Mouse (Mus musculus): ENCODE data around the gene Gpr153.
"Not testable (repeated sequence)": the region's sequence is repeated elsewhere in the genome, so short reads cannot be mapped to it uniquely, and the experiment has no call there.

Gene Gpr153

DNA sequence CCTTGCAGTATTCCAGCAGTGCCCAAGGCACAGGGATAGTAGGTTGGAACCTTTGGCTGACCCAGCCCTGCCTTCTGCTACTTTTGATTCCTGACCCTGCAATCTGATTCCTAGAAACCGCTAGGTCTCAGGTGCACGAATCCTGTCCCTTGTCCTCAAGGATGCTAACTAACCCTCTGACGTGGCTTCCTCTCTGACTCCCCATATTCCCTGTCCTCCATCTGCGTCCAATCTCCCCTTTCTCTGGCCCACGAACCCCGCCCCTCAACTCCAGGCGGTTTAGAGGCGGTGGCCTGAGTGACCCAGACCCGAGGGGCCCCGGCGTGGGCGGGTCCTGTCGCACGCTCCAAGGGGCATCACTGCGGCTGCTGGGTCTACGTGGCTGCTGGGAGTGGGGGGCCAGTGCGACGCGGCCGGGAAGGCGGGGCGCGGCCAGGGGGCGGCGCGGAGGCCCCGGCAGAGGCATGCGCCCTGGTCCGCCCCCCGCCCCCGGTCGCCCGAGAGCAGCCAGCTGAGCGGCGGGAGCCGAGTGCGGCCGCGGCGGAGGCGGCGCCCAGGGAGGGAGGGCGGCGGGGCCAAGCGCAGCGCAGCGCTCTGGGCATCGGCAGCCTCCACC, at the start of gene Gpr153:
Gpr153 (plus strand) TSS at position 612 of the 616 bp plus-strand sequence.
- DNase-seq (ENCODE audit: low read depth) = no peak

DNA sequence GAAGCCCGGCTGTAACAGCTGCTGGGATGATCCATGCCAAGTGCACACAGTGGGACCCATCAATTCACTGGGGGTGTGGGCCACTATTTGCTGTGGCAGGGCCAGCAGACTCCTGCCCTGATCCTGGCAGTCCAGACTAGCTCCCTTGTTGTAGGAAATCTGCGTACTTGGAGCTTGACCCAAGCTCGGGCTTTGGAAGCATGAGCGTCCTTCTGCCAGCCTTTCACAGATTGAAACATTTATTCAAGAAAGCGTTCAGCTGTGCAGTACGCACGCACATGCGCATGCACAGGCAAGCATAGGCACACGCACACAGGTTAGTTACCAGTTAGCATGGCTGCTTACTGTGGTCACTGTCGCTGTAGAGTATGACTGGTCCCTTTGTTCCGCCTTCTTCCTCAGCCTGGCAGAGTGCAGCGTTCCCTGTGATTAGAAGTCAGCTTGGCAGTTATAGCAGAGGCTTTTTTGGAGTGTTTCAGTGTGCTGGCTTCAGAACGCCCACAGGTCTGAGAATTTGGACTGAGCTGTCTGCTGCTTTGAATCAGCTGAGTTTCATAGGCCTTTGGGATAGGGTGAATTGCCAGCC, 47.0 kb upstream of the Gpr153 start:
- no peak for DNase-seq (ENCODE audit: low read depth)

- DNase-seq (ENCODE audit: low read depth) = no peak
These were observed 46.1 kb upstream of the Gpr153 start for GRCm38 (mm10) chr4:152227749-152228527.

DNA sequence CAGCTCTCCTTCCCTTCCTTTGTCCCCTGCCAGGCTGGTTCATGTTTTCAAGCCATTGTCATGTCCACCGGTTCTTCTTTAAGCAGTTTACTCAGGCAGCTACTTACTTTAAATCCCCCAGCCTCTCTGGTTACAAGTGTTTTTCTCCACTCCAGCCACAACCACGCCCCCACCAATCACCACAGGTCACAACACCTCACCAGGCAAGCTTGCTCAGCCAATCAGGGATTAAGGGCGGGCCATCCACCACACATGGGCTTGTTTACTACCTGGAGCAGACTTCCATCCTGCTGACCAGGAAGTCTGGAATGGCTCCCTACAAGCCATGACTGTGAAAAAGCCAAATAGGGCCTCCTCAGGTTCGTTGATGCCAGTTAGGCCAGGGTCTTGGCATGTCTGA, 43.7 kb upstream of the Gpr153 start:
- not testable (repeated sequence) for DNase-seq (ENCODE audit: low read depth)

DNA sequence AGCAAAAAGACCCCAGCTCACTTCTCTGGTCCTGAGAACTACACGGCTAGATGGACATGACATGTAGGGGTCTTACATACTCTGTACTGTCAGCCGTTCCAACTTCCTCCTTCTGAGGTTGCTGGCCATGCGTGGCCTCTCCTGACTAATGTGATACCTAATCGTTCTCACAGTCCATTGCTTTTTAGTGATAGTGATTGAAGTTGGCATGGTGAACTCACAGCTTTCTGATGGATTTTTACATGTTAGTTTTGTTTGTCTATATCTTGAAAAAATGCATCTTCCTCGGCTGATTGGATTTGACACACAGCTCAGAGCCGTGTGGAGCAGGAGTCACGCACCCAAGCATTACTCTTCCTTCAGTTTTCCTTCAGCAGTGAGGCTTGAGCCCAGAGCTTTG, 42.7 kb upstream of the Gpr153 start:
- DNase-seq (ENCODE audit: low read depth) = no peak

DNA sequence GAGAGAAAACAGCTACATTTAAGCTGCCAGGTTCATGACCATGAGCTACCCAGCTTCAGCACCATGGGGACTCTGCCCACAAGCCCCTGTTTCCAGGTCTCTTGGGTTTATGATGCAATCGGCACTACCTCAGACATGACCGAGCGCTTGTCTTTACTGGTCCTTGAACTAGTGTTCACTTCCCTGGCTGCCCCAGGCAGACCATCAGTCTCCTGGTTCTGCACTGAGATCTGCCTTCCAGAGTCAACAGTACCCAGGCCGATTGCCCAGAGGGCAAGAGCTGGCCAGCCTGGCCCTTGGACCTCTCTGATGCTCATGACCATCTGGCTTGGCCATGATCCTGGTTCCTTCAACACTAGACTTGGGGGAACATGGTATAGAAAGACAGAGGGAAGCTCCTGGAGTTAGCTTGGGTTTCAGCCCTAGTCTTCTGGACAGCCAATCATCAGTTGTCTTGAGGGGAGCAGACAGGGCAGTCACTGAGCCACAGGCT, 41.6 kb upstream of the Gpr153 start:
- DNase-seq (ENCODE audit: low read depth) = no peak

- no peak for DNase-seq (ENCODE audit: low read depth)
These were observed 34.1 kb upstream of the Gpr153 start for GRCm38 (mm10) chr4:152239974-152240373.

DNA sequence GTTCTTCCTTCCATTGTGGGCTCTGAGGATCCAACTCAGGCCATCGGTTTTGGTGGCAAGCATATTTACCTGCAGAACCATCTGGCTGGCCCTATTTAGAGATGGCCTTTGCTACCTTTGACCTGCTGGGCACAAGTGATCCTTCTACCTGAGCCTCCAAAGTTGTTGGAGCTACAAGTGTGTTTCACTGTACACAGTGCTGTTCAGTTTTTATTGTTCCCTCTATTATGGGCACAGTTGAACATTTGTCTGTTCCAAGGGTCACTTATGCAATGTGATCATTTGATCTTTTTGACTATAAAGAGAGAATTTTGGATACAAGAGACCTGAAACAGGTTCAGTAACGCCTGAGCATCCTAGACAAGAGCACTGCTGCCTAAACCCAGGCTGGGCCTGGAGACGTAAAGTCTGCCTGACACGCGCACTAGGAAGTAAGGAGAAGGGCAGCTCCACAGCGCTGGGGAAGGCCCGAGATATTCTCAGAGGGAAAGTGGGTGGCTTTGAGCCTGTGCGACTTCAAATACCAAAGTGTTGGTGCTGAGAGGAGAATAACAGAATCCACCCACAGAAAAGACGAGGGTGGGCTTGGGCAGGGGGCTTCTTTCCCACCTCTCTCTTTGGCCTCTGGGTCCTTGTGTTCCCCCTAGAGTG, 30.7 kb upstream of the Gpr153 start:
- no peak for DNase-seq (ENCODE audit: low read depth)

GRCm38 (mm10) chr4:152243969-152244368, 30.1 kb upstream of the Gpr153 start:
- no peak for DNase-seq (ENCODE audit: low read depth)

DNA sequence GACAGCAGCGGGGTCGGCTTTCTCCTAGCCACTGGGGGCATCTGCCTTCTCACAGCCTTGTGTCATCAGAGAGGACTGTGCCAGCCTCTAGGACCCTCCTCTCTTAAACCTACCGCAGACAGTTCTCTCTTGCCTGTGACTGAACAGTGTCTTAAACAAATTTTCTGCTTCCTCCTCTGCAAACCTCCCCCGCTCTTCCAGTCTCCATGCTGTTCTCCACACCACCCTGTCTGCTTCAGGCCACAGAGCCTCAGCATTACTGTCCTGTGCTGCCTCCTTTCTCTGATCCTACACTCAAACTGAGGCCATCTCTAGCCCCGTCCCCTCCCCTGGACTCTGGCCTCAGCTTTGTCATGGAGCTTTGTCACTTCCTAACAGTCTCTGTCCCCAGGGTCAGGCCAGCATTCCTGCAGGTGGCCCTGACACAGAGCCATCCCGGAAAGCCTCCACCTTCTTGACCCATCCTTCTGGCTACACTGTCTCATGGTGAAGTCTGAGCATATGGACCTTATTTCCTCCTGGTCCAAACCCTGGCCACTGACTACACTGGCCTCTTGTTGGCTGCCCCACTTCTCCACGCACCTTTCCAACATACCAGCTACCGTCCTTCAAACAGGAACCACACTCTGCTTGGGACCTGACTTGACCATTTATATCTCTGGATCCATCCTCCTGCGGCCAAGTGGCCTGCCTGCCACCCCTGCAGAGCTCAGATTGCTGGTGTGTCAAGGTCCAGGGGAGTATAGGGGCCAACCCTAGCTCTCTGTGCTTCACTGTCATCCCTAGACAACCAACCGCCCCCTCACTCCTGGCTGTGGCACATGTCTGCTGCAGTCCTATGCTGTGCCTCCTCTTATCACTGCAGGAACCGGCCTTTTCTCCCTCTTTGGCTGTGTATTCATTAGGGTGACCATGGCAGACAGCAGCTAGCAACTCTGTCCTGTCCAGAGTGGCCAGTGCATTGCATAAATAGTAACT, 29.2 kb upstream of the Gpr153 start:
- no peak for DNase-seq (ENCODE audit: low read depth)

DNA sequence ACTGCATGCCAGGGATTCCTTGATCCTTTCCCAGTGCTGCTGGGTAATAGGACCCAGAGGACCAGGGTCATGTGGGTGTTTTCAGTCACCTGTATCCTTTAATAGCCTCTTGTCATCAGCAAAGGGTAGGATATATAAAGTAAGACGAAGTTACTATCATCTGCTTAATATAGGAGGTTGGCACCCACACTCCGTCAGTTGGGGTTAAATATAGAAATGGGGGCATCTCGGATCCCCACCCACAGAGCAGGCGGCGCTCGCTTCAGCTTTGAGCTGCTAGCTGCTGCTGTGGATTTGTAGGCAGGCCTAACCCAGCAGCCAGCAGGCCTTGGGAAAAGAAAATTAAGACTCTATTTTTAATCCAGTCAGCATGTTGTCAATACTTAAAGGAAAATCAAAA, 28.0 kb upstream of the Gpr153 start:
- DNase-seq (ENCODE audit: low read depth) = no peak

DNA sequence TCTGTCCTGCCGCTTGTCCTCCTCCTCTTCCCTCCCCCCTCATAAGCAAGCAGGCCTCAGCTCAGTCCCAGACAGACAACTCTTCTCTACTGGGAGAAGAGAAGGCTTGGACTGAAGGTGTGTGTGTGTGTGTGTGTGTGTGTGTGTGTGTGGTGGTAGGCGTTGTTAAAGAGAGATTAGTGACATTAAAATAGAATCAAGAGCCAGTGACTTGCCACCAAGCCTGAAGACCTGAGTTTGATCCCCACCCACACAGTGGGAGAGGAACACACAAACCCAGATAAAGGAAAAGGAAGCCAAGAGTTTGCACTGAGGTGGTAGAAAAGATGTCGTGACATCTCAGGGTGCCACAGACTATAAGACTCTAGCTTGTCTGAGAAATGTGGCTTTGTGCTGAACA, 26.8 kb upstream of the Gpr153 start:
- DNase-seq (ENCODE audit: low read depth) = no peak

DNA sequence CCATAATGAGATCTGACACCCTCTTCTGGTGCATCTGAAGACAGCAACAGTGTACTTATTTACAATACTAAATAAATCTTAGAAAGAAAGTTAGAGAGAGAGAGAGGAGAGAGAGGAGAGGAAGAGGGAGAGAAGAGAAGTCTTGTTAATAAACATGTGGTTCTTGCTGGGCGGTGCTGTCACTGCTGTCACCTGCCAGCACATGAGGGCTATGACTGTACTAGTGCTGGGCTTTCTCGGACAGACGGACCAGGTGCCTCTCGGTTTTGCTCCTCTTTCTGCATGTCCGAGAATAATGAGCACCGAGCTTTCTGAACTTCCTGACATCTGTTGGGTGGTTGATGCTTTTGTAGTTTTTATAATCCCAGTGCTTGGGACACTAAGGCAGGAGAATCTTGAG, 23.4 kb upstream of the Gpr153 start:
- no peak for DNase-seq (ENCODE audit: low read depth)

DNA sequence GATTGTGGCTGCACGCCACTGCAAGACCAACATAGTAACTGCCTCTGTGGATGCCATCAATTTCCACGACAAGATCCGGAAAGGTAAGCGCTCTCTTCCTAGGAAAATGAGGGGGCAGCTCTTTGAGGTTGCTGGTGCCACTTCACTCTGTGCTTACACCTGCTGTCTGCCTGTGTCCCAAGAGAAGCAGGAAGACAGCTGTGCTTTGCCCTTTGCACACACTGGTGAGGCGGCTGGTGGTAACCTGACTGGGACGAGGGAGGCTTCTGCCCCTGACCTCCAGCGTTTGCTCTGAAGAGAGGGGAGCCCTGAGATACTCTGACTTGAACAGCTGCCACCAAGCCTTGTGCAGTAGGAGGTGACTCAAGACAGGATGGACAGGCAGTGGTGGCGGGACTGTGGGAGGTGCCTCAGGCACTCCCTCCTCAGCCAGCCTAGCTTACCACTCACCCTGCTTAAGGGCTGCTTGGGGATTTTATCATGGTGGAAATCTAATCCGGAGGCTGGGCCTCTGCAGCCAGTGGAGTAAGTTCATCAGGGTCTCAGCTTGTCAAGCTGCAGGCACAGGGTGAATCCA, 20.8 kb upstream of the Gpr153 start:
- no peak for DNase-seq (ENCODE audit: low read depth)

GRCm38 (mm10) chr4:152257070-152257469, 17.0 kb upstream of the Gpr153 start:
- DNase-seq (ENCODE audit: low read depth) = peak; percentile 29

DNA sequence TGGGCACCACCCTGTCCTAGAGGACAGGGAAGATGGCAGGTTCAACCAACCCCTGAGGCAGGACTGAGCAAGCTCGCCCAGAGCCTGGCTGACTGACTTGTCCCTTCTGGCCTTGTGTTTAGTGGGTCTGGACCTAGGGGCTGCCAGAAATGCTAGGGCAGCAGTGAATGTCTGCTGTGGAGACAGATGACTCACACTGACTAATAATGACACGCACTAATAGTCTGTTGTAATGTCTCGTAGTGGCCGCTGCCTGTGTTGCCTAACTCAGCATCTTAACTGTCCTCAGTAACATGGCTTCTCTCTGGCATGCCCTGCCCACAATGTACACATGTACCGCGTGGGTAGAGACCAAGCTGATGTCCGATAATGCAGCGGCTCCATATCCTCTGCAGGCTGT, 13.6 kb upstream of the Gpr153 start:
- DNase-seq (ENCODE audit: low read depth) = no peak

DNA sequence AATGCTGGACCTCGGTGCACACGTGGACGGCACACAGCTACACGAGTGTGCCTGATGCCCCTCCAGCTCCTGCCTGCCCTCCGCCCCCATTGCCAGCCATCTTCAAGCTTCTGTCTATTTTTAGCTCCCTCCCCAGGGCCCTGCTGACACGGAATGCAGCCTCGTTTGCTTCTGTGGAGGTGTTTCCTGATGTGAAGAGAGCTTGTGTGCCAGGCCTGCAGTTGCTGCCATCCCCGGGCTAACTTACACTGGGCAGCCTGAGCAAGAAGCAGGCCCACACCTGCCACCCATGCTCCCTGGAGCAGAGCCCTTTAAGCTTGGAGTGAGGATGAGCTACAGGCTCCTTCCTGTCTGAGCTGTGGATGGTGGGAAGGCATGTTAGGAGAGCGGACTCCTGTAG, 11.8 kb upstream of the Gpr153 start:
- no peak for DNase-seq (ENCODE audit: low read depth)

DNA sequence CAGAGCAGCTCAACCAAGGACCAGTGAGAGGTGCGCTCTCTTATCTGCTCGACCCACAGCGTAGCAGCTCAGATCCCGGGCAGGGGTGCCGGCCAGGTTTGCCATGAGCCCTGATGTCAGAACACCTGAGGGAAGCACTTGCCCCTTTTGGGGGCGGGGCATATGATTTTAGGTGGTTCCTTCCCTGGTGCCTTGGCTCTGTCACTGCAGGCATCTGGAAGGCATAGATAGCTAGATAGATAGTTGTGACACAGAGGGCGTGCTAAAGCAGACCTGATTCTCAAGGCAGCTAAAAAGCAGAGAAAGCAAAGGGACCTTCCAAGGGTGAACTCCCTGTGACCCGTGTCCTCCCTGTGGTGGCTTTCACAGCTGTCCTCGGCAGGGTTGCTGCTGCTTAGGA, 10.9 kb upstream of the Gpr153 start:
- DNase-seq (ENCODE audit: low read depth) = peak; percentile 48

DNA sequence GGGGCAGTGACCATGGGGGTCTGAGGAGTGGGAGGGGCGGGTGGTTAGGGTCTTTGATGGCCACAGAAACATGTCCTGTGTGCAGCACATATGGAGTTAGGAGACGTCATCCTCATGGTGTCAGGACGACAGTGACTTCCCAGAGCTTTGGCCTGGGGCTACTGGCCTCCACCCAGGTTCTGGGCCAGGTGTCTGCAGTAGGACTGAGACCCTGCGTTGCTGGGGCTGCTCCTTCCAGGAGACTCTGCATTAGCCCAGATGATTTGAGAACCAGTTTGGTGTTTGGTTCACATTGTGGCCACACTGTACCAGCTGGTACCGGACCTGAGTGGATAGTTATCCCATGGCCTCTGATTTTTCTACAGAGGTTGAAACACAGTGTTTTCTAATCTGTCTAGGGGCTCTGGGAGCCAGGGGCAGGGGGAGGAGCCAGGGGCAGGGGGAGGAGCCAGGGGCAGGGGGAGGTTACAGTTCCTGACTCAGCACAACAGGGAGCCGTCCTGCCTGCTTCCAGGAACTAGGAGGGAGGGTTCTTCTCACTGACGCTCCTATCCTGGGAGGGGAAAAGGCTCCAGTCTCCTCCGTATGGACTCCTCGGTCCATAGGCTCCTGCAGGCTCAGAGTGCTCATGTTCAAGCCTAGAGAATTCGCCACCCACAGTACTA, 10.4 kb upstream of the Gpr153 start:
- peak; percentile 38 for DNase-seq (ENCODE audit: low read depth)

DNA sequence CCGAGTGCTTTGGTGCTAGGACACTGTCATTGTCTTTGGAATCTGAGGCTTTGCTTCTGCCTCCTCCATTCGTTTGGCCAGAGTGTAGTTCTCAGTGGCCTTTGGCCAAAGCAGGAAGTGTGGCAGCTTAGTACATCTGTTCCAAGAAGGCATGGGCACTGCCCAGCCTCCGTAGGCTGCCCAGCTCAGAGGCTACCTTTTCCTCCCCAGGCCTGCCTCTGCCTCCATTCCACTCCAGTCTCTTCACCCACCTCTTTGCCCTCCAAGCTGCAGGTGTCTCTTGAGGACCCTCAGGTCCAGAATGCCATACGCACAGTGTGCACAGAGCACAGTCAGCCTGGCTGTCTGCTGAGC, 9.9 kb upstream of the Gpr153 start:
- no peak for DNase-seq (ENCODE audit: low read depth)
